Mouse (Mus musculus) neural tube, embryonic 11.5 days (tissue): ENCODE data around the gene Rhbdl2. TPM values are rescaled to one million over a fixed set of nuclear protein-coding genes. Genes with fewer than 3 reads are reported as not detected.

Experiments
- ATAC-seq: fragments of 200-750 bp; cut with Nextera tagmentation; 2 replicates; pipeline ENCODE4 v1.8.0; 2017; ENCODE audit warnings: moderate number of reproducible peaks, mild to moderate bottlenecking, moderate TSS enrichment, moderate library complexity; ENCODE audit not compliant: insufficient read depth, low FRiP score, low TSS enrichment
- DNase-seq: peaks from one replicate; pipeline ENCODE4 v3.0.0-alpha.2; 2015; ENCODE audit warnings: low spot score
- H3K27ac ChIP-seq: fragments of 300-500 bp; sonication (generic); 2 replicates; pipeline ENCODE4 v1.5.1; 2014; ENCODE audit warnings: low read depth, mild to moderate bottlenecking, low read length
- H3K27me3 ChIP-seq: fragments of 300-500 bp; sonication (generic); 2 replicates; pipeline ENCODE4 v1.6.1; 2014; ENCODE audit warnings: mild to moderate bottlenecking, low read length, mixed read lengths; ENCODE audit not compliant: control insufficient read depth, insufficient read depth
- H3K36me3 ChIP-seq: fragments of 300-500 bp; sonication (generic); 2 replicates; pipeline ENCODE4 v1.6.1; 2014; ENCODE audit warnings: mild to moderate bottlenecking, low read length, moderate library complexity, mixed read lengths; ENCODE audit not compliant: control insufficient read depth, insufficient read depth
- H3K4me1 ChIP-seq: fragments of 300-500 bp; sonication (generic); 2 replicates; pipeline ENCODE4 v1.6.1; 2014; ENCODE audit warnings: low read length, mixed read lengths; ENCODE audit not compliant: control insufficient read depth, insufficient read depth
- H3K4me2 ChIP-seq: fragments of 300-500 bp; sonication (generic); 2 replicates; pipeline ENCODE4 v1.6.1; 2014; ENCODE audit warnings: low read depth, mild to moderate bottlenecking, moderate library complexity
- H3K4me3 ChIP-seq: fragments of 300-500 bp; sonication (generic); 2 replicates; pipeline ENCODE4 v1.5.1; 2014; ENCODE audit warnings: low read depth, low read length
- H3K9ac ChIP-seq: fragments of 300-500 bp; sonication (generic); 2 replicates; pipeline ENCODE4 v1.6.1; 2014; ENCODE audit warnings: mild to moderate bottlenecking, low read length
- H3K9me3 ChIP-seq: fragments of 300-500 bp; sonication (generic); 2 replicates; pipeline ENCODE4 v1.6.1; 2016; ENCODE audit warnings: low read length; ENCODE audit not compliant: control insufficient read depth
- WGBS: fragments of 180-500 bp; shearing (Covaris S2); extraction: QIAGEN DNeasy Blood & Tissue Kit; methylation state at CpG from one replicate; pipeline ENCODE4 v1.1.7; 2014; 5-methylcytosine and 5-hydroxymethylcytosine counted together
- polyA plus RNA-seq: library from polyadenylated mRNA; unstranded; fragments of >200 nt; fragmentation: Nextera tagmentation; extraction: Ambion mirVana; gene quantifications from 2 replicates; pipeline ENCODE4 v1.2.1, GENCODE M21; 2014

The Rhbdl2 gene
- polyA plus RNA-seq, 1 experiment from 2014 or later, result 0.38 TPM

DNA sequence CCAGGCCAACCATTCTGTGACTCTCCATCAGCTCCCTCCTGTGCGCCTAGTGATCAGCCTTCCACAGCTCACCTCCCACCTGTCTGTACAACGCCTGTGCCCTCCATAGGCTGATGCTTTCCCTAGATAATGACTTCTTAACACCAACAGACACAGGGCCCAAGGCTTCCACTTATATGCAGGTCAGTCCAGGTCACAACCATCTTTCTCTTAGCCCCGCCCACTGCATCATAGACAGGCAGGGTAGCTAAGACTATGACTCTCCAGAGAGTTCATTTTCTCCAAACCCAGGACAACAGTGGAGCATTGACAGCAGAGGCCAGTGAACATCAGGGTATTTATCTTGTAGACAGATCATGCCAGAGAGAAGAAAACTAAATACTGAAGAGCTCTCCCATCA, 71.7 kb downstream of the Rhbdl2 start, which contains the start of gene 4933427I04Rik:
TSS of gene 4933427I04Rik (plus strand) at position 301 of the 400 bp plus-strand sequence.
- Histone ChIP-seq H3K4me2 (no peak within 1 kb of the TSS), H3K9me3 (no peaks in the 10 kb centered on the region), H3K27me3 (no peaks in the 10 kb centered on the region), H3K36me3 (no peaks in the 10 kb centered on the region), H3K4me3 (no peak within 1 kb of the TSS), H3K9ac (no peak within 1 kb of the TSS), H3K4me1 (no peaks in the 10 kb centered on the region), H3K27ac (no peak within 1 kb of the TSS)
- no peak for ATAC-seq
- no peak for DNase-seq
- 86% methylated on average over 3 of the region's 3 CpGs for WGBS

DNA sequence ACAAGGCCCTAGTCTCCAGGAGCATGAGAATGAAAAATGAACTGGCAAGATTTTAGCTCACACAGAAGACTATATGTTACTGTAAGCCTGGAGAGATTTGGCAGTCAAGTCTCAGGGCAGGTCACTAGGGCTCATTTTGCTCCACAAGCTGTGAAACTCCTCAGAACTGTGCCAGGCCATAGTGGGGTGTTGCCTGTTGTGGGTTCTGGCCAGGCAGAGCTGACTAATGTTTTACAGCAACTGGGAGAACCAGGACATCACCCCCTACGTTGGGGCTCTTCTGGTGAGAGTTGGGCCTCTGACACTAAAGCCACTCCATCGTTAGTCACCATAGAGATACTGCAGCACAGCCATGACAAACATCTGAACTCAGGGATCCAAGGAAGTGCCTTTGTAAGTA, 72.1 kb downstream of the Rhbdl2 start:
- Histone ChIP-seq H3K4me1 (no peaks in the 10 kb centered on the region), H3K9ac (no peak overlapping the region), H3K27ac (no peak overlapping the region), H3K9me3 (no peaks in the 10 kb centered on the region), H3K27me3 (no peaks in the 10 kb centered on the region), H3K4me2 (no peak overlapping the region), H3K36me3 (no peaks in the 10 kb centered on the region), H3K4me3 (no peak overlapping the region)
- WGBS, result 63% methylated on average over 2 of the region's 2 CpGs
- DNase-seq, result no peak
- no peak for ATAC-seq

DNA sequence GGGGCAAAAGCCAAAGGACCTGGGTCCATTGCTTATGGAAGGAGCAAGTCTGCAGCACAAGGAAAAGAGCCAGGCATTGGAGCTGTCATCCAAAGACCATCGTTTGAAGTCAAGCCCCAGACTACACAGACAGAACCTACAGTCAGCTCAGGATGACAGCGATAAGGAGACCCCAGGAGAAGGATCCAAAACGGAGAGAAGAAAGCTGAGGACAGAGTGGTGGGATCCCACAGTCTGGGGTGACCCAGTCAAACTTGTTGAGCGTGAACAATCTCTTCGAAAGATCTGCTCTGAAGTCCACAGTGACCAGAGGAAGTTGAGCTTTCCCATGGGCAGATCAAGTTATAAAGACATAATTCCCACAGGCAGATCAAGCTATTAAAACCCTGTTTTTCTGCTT, 72.9 kb downstream of the Rhbdl2 start:
- 82% methylated on average over 5 of the region's 5 CpGs for WGBS
- no peaks in the 10 kb centered on the region for H3K36me3 ChIP-seq
- no peaks in the 10 kb centered on the region for H3K27me3 ChIP-seq

More for the DNA sequence above, 72.9 kb downstream of the Rhbdl2 start:
- H3K27ac ChIP-seq, result no peak overlapping the region
- no peak overlapping the region for H3K4me3 ChIP-seq
- H3K9me3 ChIP-seq, result no peaks in the 10 kb centered on the region
- H3K9ac ChIP-seq, result no peak overlapping the region
- no peak for DNase-seq
- no peak for ATAC-seq
- H3K4me1 ChIP-seq, result no peaks in the 10 kb centered on the region
- no peak overlapping the region for H3K4me2 ChIP-seq

Other genes with a start within 250 kb of the Rhbdl2 start
- 78.2 and 79.1 TPM in 2 replicates for gene Macf1, start 103.5 kb upstream of the Rhbdl2 start, polyA plus RNA-seq
- 337 and 365 TPM in 2 replicates for gene Ndufs5, start 69.7 kb upstream of the Rhbdl2 start, polyA plus RNA-seq
- gene Akirin1, start 37.5 kb upstream of the Rhbdl2 start, polyA plus RNA-seq, result 92.1 and 93.3 TPM in 2 replicates
- not detected in 2 replicates for gene 4933427I04Rik, start 71.8 kb downstream of the Rhbdl2 start, polyA plus RNA-seq
- gene Mycbp, start 117.0 kb downstream of the Rhbdl2 start, polyA plus RNA-seq, result 54.3 and 56.7 TPM in 2 replicates
- gene Rragc, start 129.6 kb downstream of the Rhbdl2 start, polyA plus RNA-seq, result 52.2 and 53.9 TPM in 2 replicates
- not detected in 2 replicates for gene 4930535I16Rik, start 130.1 kb downstream of the Rhbdl2 start, polyA plus RNA-seq